Mouse (Mus musculus): ENCODE results near the gene Elmo3. TPM values are rescaled to one million over a fixed set of nuclear protein-coding genes. Genes with fewer than 3 reads are reported as not detected.

Elmo3 gene
- polyA plus RNA-seq, 1 experiment from 2014 or later, result 1.1 TPM

GRCm38 (mm10) chr8:105311718-105312117 lies 6.3 kb downstream of the Elmo3 start:
- WGBS, result 90% methylated on average over 1 of the region's 1 CpGs

DNA sequence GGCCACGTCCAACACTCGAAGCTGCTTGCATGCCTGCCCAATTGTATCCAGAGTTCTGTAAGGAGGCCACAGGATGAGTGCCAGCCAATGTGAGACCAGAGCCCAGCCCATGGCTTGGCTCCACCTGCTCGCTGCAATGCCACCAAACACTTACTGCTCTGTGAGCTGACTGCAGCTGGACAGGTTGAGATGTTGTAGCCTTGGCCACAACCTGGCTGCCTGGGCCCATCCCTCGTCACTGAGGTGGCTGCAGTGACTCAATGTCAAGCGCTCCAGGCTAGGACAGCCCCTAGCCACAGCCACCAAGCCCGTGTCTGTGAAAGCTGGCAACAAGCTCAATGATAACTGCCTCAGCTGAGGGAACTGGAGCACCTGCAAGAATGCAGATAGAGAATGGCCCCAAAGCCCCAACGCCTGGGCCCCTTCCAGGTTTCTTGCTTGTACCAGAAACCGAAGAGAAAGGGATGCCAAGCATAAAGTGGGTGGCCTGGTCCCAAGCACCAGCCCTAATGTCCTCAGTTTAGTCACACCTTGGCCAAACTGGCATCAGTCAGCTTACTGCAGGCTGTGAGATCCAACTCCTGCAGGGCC lies 7.6 kb downstream of the Elmo3 start:
- Histone ChIP-seq H3K27me3 (ENCODE audit: control insufficient read depth, insufficient read depth, low read length) (no peaks in the 10 kb centered on the region), H3K9ac (replicated peaks; ENCODE audit: low read length) (no peak overlapping the region), H3K36me3 (ENCODE audit: control insufficient read depth, insufficient read depth, low read length) (peaks cover 77% of the 10 kb centered on the region), H3K4me2 (ENCODE audit: low read length) (no peak overlapping the region), H3K27ac (replicated peaks; ENCODE audit: low read depth, low read length) (no peak overlapping the region), H3K4me3 (replicated peaks; ENCODE audit: low read depth, low read length) (no peak overlapping the region), H3K9me3 (ENCODE audit: control insufficient read depth, low read length) (no peaks in the 10 kb centered on the region), H3K4me1 (ENCODE audit: control insufficient read depth, insufficient read depth, low read length) (no peaks in the 10 kb centered on the region)
- WGBS, result 94% methylated on average over 8 of the region's 8 CpGs
- ATAC-seq (ENCODE audit: low FRiP score, low TSS enrichment) (no peak), DNase-seq (no peak)

More at GRCm38 (mm10) chr8:105311718-105312117, 6.3 kb downstream of the Elmo3 start:
- no peaks in the 10 kb centered on the region for H3K9me3 ChIP-seq (ENCODE audit: control insufficient read depth, low read length)
- H3K27ac ChIP-seq (replicated peaks; ENCODE audit: low read depth, low read length), result no peak overlapping the region
- no peak overlapping the region for H3K9ac ChIP-seq (replicated peaks; ENCODE audit: low read length)
- H3K4me3 ChIP-seq (replicated peaks; ENCODE audit: low read depth, low read length), result no peak overlapping the region
- DNase-seq, result no peak
- H3K4me1 ChIP-seq (ENCODE audit: control insufficient read depth, insufficient read depth, low read length), result no peaks in the 10 kb centered on the region
- H3K27me3 ChIP-seq (ENCODE audit: control insufficient read depth, insufficient read depth, low read length), result no peaks in the 10 kb centered on the region
- ATAC-seq (ENCODE audit: low FRiP score, low TSS enrichment), result no peak
- H3K36me3 ChIP-seq (ENCODE audit: control insufficient read depth, insufficient read depth, low read length), result peaks cover 82% of the 10 kb centered on the region
- no peak overlapping the region for H3K4me2 ChIP-seq (ENCODE audit: low read length)

DNA sequence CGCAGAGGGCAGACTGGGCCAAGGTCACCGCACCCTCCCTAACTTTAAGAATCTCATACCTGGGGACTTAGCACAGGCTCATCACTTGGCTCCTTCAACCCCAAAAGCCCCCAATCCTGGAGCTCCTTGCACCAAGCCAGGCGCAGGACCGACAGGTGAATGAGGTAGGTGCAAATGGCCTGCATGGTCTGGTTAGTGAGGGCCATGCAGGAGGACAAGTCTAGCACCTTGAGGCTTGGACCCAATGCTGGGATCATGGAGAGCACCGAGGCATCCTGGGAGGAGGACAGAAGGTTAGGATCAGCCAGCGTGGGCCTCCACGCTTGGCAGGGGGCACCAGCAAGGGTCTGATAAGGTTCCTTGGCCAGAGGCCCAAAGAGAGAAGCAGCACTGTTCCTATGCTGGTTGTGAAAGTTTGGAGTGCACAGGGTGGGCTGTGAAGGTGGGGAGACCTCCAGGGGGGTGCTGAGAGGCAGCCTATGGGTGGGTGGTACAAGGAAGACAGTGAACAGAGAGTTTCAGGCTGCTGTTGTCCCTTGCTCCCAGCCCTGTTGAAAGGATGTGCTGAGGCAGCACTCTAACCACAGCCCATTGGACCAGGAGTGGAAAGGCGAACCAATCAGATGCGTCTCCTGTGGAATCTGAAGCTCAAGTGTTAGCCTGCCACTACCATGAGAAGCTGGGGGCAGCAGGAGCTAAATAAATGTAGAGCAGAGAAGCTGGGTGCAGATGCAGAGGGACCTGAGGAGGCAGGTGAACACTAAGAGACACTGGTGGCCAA lies 8.4 kb downstream of the Elmo3 start:
- WGBS, result 85% methylated on average over 9 of the region's 9 CpGs
- Histone ChIP-seq H3K27me3 (ENCODE audit: control insufficient read depth, insufficient read depth, low read length) (no peaks in the 10 kb centered on the region), H3K9ac (replicated peaks; ENCODE audit: low read length) (no peak overlapping the region), H3K4me2 (ENCODE audit: low read length) (no peak overlapping the region), H3K27ac (replicated peaks; ENCODE audit: low read depth, low read length) (no peak overlapping the region), H3K4me1 (ENCODE audit: control insufficient read depth, insufficient read depth, low read length) (no peaks in the 10 kb centered on the region), H3K36me3 (ENCODE audit: control insufficient read depth, insufficient read depth, low read length) (peaks cover 77% of the 10 kb centered on the region), H3K4me3 (replicated peaks; ENCODE audit: low read depth, low read length) (no peak overlapping the region), H3K9me3 (ENCODE audit: control insufficient read depth, low read length) (no peaks in the 10 kb centered on the region)
- no peak for ATAC-seq (ENCODE audit: low FRiP score, low TSS enrichment)
- no peak for DNase-seq

GRCm38 (mm10) chr8:105315073-105315769 lies 9.8 kb downstream of the Elmo3 start:
- ATAC-seq (ENCODE audit: low FRiP score, low TSS enrichment) (no peak; the same call in 1 of the 2 replicates), DNase-seq (no peak)
- Histone ChIP-seq H3K27ac (replicated peaks; ENCODE audit: low read depth, low read length) (no peak overlapping the region), H3K9me3 (ENCODE audit: control insufficient read depth, low read length) (no peaks in the 10 kb centered on the region), H3K36me3 (ENCODE audit: control insufficient read depth, insufficient read depth, low read length) (peaks cover 76% of the 10 kb centered on the region), H3K27me3 (ENCODE audit: control insufficient read depth, insufficient read depth, low read length) (no peaks in the 10 kb centered on the region), H3K9ac (replicated peaks; ENCODE audit: low read length) (no peak overlapping the region), H3K4me3 (replicated peaks; ENCODE audit: low read depth, low read length) (no peak overlapping the region), H3K4me1 (ENCODE audit: control insufficient read depth, insufficient read depth, low read length) (no peaks in the 10 kb centered on the region), H3K4me2 (ENCODE audit: low read length) (no peak overlapping the region)
- 92% methylated on average over 18 of the region's 18 CpGs for WGBS

DNA sequence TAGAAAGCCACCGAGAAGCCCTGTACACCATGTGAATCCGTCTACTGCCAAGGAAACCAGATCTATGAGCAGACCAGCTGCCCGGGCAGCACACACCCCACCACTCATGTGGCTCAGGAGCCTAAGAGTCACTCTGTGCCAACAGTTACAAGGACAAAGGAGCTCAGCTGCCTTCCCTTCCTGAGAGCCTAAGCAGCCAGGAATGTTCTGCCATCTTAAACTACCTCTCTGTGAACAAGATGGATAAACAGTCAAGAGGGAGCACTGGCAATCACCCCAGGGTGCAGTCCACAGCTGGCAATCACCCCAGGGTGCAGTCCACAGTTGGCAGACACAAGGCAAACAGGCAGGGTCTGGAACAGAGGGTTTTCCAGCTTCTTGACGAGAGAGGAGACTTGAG lies 12.5 kb downstream of the Elmo3 start:
- H3K36me3 ChIP-seq (ENCODE audit: control insufficient read depth, insufficient read depth, low read length), result peaks cover 69% of the 10 kb centered on the region

DNA sequence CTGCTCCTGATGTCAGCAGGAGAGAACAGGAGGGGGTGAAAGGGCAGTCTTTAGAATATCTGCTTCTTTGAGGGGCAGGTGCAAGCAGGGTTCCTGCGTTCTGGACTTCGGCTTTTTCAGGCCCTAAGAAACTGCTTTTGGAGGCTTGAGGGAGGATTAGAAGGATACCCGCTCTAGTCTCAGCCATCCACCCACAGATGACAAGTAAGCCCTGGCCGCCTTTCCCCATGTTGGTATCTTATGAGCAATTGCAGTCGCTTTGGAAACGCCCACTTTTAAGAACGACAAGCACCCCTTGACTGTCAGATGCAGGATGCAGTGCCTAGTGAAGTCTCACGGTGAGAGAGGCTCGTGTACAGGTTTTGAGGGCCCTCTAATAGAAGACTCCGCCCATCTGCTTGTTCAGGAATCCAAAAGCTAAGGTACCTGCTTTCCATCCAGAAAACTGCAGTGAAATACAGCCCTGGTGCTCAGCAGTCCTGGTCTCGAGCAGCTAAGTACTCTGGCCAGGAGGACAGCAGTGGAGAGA lies 13.3 kb downstream of the Elmo3 start:
- Histone ChIP-seq H3K27ac (replicated peaks; ENCODE audit: low read depth, low read length) (no peak overlapping the region), H3K36me3 (ENCODE audit: control insufficient read depth, insufficient read depth, low read length) (peaks cover 67% of the 10 kb centered on the region), H3K9ac (replicated peaks; ENCODE audit: low read length) (no peak overlapping the region), H3K4me1 (ENCODE audit: control insufficient read depth, insufficient read depth, low read length) (no peaks in the 10 kb centered on the region), H3K9me3 (ENCODE audit: control insufficient read depth, low read length) (no peaks in the 10 kb centered on the region), H3K4me2 (ENCODE audit: low read length) (no peak overlapping the region), H3K4me3 (replicated peaks; ENCODE audit: low read depth, low read length) (no peak overlapping the region), H3K27me3 (ENCODE audit: control insufficient read depth, insufficient read depth, low read length) (no peaks in the 10 kb centered on the region)
- WGBS, result 81% methylated on average over 11 of the region's 11 CpGs
- no peak for ATAC-seq (ENCODE audit: low FRiP score, low TSS enrichment)
- no peak for DNase-seq

More for the DNA sequence above, 12.5 kb downstream of the Elmo3 start:
- Histone ChIP-seq H3K4me1 (ENCODE audit: control insufficient read depth, insufficient read depth, low read length) (no peaks in the 10 kb centered on the region), H3K9ac (replicated peaks; ENCODE audit: low read length) (no peak overlapping the region), H3K4me2 (ENCODE audit: low read length) (no peak overlapping the region), H3K4me3 (replicated peaks; ENCODE audit: low read depth, low read length) (no peak overlapping the region), H3K27me3 (ENCODE audit: control insufficient read depth, insufficient read depth, low read length) (no peaks in the 10 kb centered on the region), H3K9me3 (ENCODE audit: control insufficient read depth, low read length) (no peaks in the 10 kb centered on the region), H3K27ac (replicated peaks; ENCODE audit: low read depth, low read length) (no peak overlapping the region)
- WGBS, result 89% methylated on average over 4 of the region's 4 CpGs
- ATAC-seq (ENCODE audit: low FRiP score, low TSS enrichment) (no peak), DNase-seq (no peak)

GRCm38 (mm10) chr8:105323183-105323582 lies 17.8 kb downstream of the Elmo3 start:
- no peak for DNase-seq
- no peak for ATAC-seq (ENCODE audit: low FRiP score, low TSS enrichment)
- H3K4me2 ChIP-seq (ENCODE audit: low read length), result no peak overlapping the region
- no peak overlapping the region for H3K9ac ChIP-seq (replicated peaks; ENCODE audit: low read length)
- H3K27ac ChIP-seq (replicated peaks; ENCODE audit: low read depth, low read length), result no peak overlapping the region
- H3K9me3 ChIP-seq (ENCODE audit: control insufficient read depth, low read length), result no peaks in the 10 kb centered on the region
- H3K36me3 ChIP-seq (ENCODE audit: control insufficient read depth, insufficient read depth, low read length), result peaks cover 34% of the 10 kb centered on the region
- H3K4me1 ChIP-seq (ENCODE audit: control insufficient read depth, insufficient read depth, low read length), result peaks cover 16% of the 10 kb centered on the region
- 95% methylated on average over 4 of the region's 4 CpGs for WGBS
- H3K27me3 ChIP-seq (ENCODE audit: control insufficient read depth, insufficient read depth, low read length), result no peaks in the 10 kb centered on the region
- no peak overlapping the region for H3K4me3 ChIP-seq (replicated peaks; ENCODE audit: low read depth, low read length)

- H3K4me2 ChIP-seq (ENCODE audit: low read length), result peak overlapping the region; percentile 91
- H3K9me3 ChIP-seq (ENCODE audit: control insufficient read depth, low read length), result no peaks in the 10 kb centered on the region
- H3K4me1 ChIP-seq (ENCODE audit: control insufficient read depth, insufficient read depth, low read length), result peaks cover 16% of the 10 kb centered on the region
- H3K27ac ChIP-seq (replicated peaks; ENCODE audit: low read depth, low read length), result peak overlapping the region; percentile 81
- under 1% methylated on average over 12 of the region's 12 CpGs for WGBS
- no peaks in the 10 kb centered on the region for H3K27me3 ChIP-seq (ENCODE audit: control insufficient read depth, insufficient read depth, low read length)
- peak; percentile 60 for ATAC-seq (ENCODE audit: low FRiP score, low TSS enrichment)
- peak overlapping the region; percentile 93 for H3K9ac ChIP-seq (replicated peaks; ENCODE audit: low read length)
- peak; percentile 51 for DNase-seq
- peaks cover 41% of the 10 kb centered on the region for H3K36me3 ChIP-seq (ENCODE audit: control insufficient read depth, insufficient read depth, low read length)
- H3K4me3 ChIP-seq (replicated peaks; ENCODE audit: low read depth, low read length), result peak overlapping the region; percentile 88
Observed at GRCm38 (mm10) chr8:105325641-105326093, 20.3 kb downstream of the Elmo3 start.

All from midbrain, embryonic 14.5 days (tissue).